Mouse (Mus musculus) lung, embryonic 14.5 days (tissue): ENCODE data around the gene Mrps6. TPM values are rescaled to one million over a fixed set of nuclear protein-coding genes. Genes with fewer than 3 reads are reported as not detected.
"Not testable (repeated sequence)": the region's sequence is repeated elsewhere in the genome, so short reads cannot be mapped to it uniquely, and the experiment has no call there.

Experiments used
- ATAC-seq: fragments of 200-750 bp; cut with Nextera tagmentation; 2 replicates; pipeline ENCODE4 v1.8.0; 2017; ENCODE audit warnings: mild to moderate bottlenecking, moderate TSS enrichment, moderate library complexity; ENCODE audit not compliant: insufficient read depth
- DNase-seq: peaks from one replicate; pipeline ENCODE4 v3.0.0-alpha.2; 2015
- H3K27ac ChIP-seq: fragments of 300-500 bp; sonication (generic); 2 replicates; pipeline ENCODE4 v1.5.1; 2014; ENCODE audit warnings: low read depth, mild to moderate bottlenecking, moderate library complexity
- H3K27me3 ChIP-seq: fragments of 300-500 bp; sonication (generic); 2 replicates; pipeline ENCODE4 v1.6.1; 2014; ENCODE audit warnings: low read length, control low read depth; ENCODE audit not compliant: insufficient read depth
- H3K36me3 ChIP-seq: fragments of 300-500 bp; sonication (generic); 2 replicates; pipeline ENCODE4 v1.6.1; 2014; ENCODE audit warnings: control low read depth; ENCODE audit not compliant: insufficient read depth
- H3K4me1 ChIP-seq: fragments of 300-500 bp; sonication (generic); 2 replicates; pipeline ENCODE4 v1.6.1; 2014; ENCODE audit warnings: antibody characterized with exemption, control low read depth; ENCODE audit not compliant: insufficient read depth
- H3K4me2 ChIP-seq: fragments of 300-500 bp; sonication (generic); 2 replicates; pipeline ENCODE4 v1.6.1; 2014; ENCODE audit warnings: mild to moderate bottlenecking
- H3K4me3 ChIP-seq: fragments of 300-500 bp; sonication (generic); 2 replicates; pipeline ENCODE4 v1.5.1; 2014; ENCODE audit warnings: low read depth, low read length
- H3K9ac ChIP-seq: fragments of 300-500 bp; sonication (generic); 2 replicates; pipeline ENCODE4 v1.6.1; 2014
- H3K9me3 ChIP-seq: fragments of 300-500 bp; sonication (generic); 2 replicates; pipeline ENCODE4 v1.6.1; 2016; ENCODE audit warnings: low read depth, low read length, control low read depth
- CTCF ChIP-seq: IDR thresholded peaks from 2 replicates; pipeline ENCODE4 v1.5.1; 2016; ENCODE audit warnings: antibody characterized with exemption, low read depth
- WGBS: fragments of 180-500 bp; shearing (Covaris S2); extraction: QIAGEN DNeasy Blood & Tissue Kit; methylation state at CpG from one replicate; pipeline ENCODE4 v1.1.7; 2014; 5-methylcytosine and 5-hydroxymethylcytosine counted together
- polyA plus RNA-seq: library from polyadenylated mRNA; unstranded; fragments of >200 nt; fragmentation: Nextera tagmentation; extraction: Ambion mirVana; gene quantifications from 2 replicates; pipeline ENCODE4 v1.2.1, GENCODE M21; 2014

Mrps6 gene
- polyA plus RNA-seq, 1 experiment from 2014 or later: 76.4 TPM

- H3K4me1 ChIP-seq: no peaks in the 10 kb centered on the region
- H3K4me3 ChIP-seq: no peak overlapping the region
- H3K9me3 ChIP-seq: no peaks in the 10 kb centered on the region
- no peak for TF ChIP-seq CTCF
- H3K36me3 ChIP-seq: no peaks in the 10 kb centered on the region
- H3K4me2 ChIP-seq: no peak overlapping the region
- no peaks in the 10 kb centered on the region for H3K27me3 ChIP-seq
- H3K9ac ChIP-seq: no peak overlapping the region
- ATAC-seq: no peak
- H3K27ac ChIP-seq: no peak overlapping the region
- DNase-seq: no peak
- 79% methylated on average over 10 of the region's 10 CpGs for WGBS
Measured at GRCm38 (mm10) chr16:92098351-92099051, 40.4 kb downstream of the Mrps6 start.

- H3K4me2 ChIP-seq: no peak overlapping the region
- TF ChIP-seq CTCF: no peak
Measured at GRCm38 (mm10) chr16:92099598-92099997, 41.5 kb downstream of the Mrps6 start.

GRCm38 (mm10) chr16:92100111-92100510 lies 42.0 kb downstream of the Mrps6 start:
- H3K36me3 ChIP-seq: no peaks in the 10 kb centered on the region
- no peak for DNase-seq
- no peak overlapping the region for H3K27ac ChIP-seq
- H3K4me1 ChIP-seq: no peaks in the 10 kb centered on the region
- no peak overlapping the region for H3K4me3 ChIP-seq
- H3K27me3 ChIP-seq: no peaks in the 10 kb centered on the region
- no peaks in the 10 kb centered on the region for H3K9me3 ChIP-seq
- no peak for ATAC-seq
- H3K4me2 ChIP-seq: no peak overlapping the region
- no peak overlapping the region for H3K9ac ChIP-seq
- 84% methylated on average over 4 of the region's 4 CpGs for WGBS
- no peak for TF ChIP-seq CTCF

More at GRCm38 (mm10) chr16:92099598-92099997, 41.5 kb downstream of the Mrps6 start:
- no peak for ATAC-seq
- Histone ChIP-seq H3K27me3 (no peaks in the 10 kb centered on the region), H3K36me3 (no peaks in the 10 kb centered on the region), H3K9ac (no peak overlapping the region), H3K9me3 (no peaks in the 10 kb centered on the region), H3K4me1 (no peaks in the 10 kb centered on the region), H3K27ac (no peak overlapping the region), H3K4me3 (no peak overlapping the region)
- WGBS: 82% methylated on average over 16 of the region's 16 CpGs
- DNase-seq: no peak

GRCm38 (mm10) chr16:92102115-92102514 lies 44.0 kb downstream of the Mrps6 start:
- H3K9me3 ChIP-seq: no peaks in the 10 kb centered on the region
- DNase-seq: no peak

GRCm38 (mm10) chr16:92102931-92103330 lies 44.9 kb downstream of the Mrps6 start:
- not testable (repeated sequence) for H3K9me3 ChIP-seq, H3K27me3 ChIP-seq, H3K9ac ChIP-seq, H3K4me1 ChIP-seq, H3K27ac ChIP-seq, H3K4me2 ChIP-seq, ATAC-seq, H3K36me3 ChIP-seq, DNase-seq, H3K4me3 ChIP-seq
- 95% methylated on average over 6 of the region's 7 CpGs for WGBS

More at GRCm38 (mm10) chr16:92102115-92102514, 44.0 kb downstream of the Mrps6 start:
- no peak for ATAC-seq
- Histone ChIP-seq H3K4me1 (no peaks in the 10 kb centered on the region), H3K27me3 (no peaks in the 10 kb centered on the region), H3K4me3 (no peak overlapping the region), H3K9ac (no peak overlapping the region), H3K27ac (no peak overlapping the region), H3K36me3 (no peaks in the 10 kb centered on the region), H3K4me2 (no peak overlapping the region)
- 80% methylated on average over 5 of the region's 5 CpGs for WGBS
- no peak for TF ChIP-seq CTCF

- Histone ChIP-seq H3K4me1 (no peaks in the 10 kb centered on the region), H3K27me3 (no peaks in the 10 kb centered on the region), H3K4me2 (no peak overlapping the region), H3K4me3 (no peak overlapping the region), H3K9me3 (no peaks in the 10 kb centered on the region), H3K36me3 (no peaks in the 10 kb centered on the region), H3K27ac (no peak overlapping the region), H3K9ac (no peak overlapping the region)
- WGBS: 46% methylated on average over 9 of the region's 9 CpGs
- DNase-seq (peak; percentile 36), ATAC-seq (peak; percentile 35; the same call in 1 of the 2 replicates)
- TF ChIP-seq CTCF: peak; percentile 31; the same call in 1 of the 2 replicates
Measured at GRCm38 (mm10) chr16:92103572-92104331, 45.7 kb downstream of the Mrps6 start.

- Histone ChIP-seq H3K4me3 (no peak overlapping the region), H3K9ac (no peak overlapping the region; the same call in 1 of the 2 replicates), H3K4me1 (no peaks in the 10 kb centered on the region), H3K9me3 (no peaks in the 10 kb centered on the region), H3K4me2 (no peak overlapping the region), H3K27me3 (no peaks in the 10 kb centered on the region), H3K27ac (no peak overlapping the region), H3K36me3 (no peaks in the 10 kb centered on the region)
- TF ChIP-seq CTCF: peak; percentile 0
- 88% methylated on average over 2 of the region's 2 CpGs for WGBS
- ATAC-seq (no peak), DNase-seq (no peak)
Measured at GRCm38 (mm10) chr16:92104332-92104590, 46.2 kb downstream of the Mrps6 start.
